Mouse (Mus musculus): ENCODE measurements around the gene Ly6g6f. TPM values are rescaled to one million over a fixed set of nuclear protein-coding genes. Genes with fewer than 3 reads are reported as not detected.
A peak's percentile ranks its signal among the peaks of the same experiment; 100 is the strongest.

Ly6g6f gene
- polyA plus RNA-seq, 1 experiment from 2014 or later: 1.1 TPM

DNA sequence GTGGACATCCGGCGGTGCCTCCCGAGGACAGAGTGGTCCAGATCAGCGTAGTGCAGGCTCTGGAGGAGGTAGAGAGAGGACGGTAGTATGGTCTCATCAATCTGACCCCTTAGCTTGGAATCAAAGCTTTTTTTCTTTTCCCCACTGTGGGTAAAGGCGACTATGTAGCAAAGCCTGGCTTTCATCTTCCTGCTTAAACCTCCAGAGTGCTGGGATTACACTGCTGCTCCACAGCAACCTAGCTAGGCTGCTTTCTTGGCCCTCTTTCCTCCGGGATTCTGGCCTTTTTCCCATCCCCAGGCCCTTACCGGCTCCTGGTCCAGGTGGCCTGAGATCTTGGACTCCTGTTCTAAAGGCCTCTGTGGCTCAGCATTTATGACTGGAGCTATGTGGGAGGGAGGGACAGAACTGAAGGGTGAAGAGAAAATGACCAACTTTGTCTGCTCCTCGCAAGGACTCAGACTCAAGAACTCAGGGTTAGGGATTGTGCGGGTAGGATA, 21.0 kb downstream of the Ly6g6f start:
- Histone ChIP-seq H3K9ac (no peak overlapping the region), H3K36me3 (peaks cover 32% of the 10 kb centered on the region), H3K4me2 (peak overlapping the region; percentile 73), H3K27ac (ENCODE audit: poor library complexity, severe bottlenecking) (no peak overlapping the region), H3K9me3 (replicated peaks) (no peaks in the 10 kb centered on the region), H3K4me1 (replicated peaks) (peaks cover 36% of the 10 kb centered on the region), H3K4me3 (peak overlapping the region; percentile 38), H3K27me3 (replicated peaks) (peaks cover 65% of the 10 kb centered on the region)
- ATAC-seq (ENCODE audit: insufficient number of reproducible peaks, low FRiP score): no peak
- WGBS: 26% methylated on average over 10 of the region's 10 CpGs

DNA sequence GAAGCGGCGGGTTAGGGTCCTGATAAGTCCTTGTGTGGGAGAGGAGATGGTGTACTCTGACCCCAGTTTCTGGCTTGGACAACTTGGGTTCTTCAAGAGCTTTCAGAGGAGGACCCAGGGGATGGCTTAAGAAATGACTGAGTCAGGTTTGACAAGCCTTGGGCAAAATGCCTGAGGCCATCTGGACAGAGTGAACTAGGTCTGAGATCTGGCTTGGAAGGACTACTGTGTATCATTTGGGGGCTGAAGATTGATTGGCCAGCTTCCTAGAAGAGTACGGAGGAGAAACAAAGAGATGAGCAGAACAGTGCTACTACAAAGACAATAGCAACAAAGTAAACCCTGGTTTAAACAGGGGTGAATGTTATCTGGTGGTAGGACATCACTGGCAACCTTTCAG, 21.9 kb downstream of the Ly6g6f start:
- Histone ChIP-seq H3K4me1 (replicated peaks) (peaks cover 39% of the 10 kb centered on the region), H3K9me3 (replicated peaks) (no peaks in the 10 kb centered on the region), H3K27ac (ENCODE audit: poor library complexity, severe bottlenecking) (no peak overlapping the region), H3K4me2 (no peak overlapping the region), H3K4me3 (no peak overlapping the region), H3K9ac (no peak overlapping the region), H3K27me3 (replicated peaks) (peaks cover 57% of the 10 kb centered on the region), H3K36me3 (peaks cover 32% of the 10 kb centered on the region)
- no peak for ATAC-seq (ENCODE audit: insufficient number of reproducible peaks, low FRiP score)
- WGBS: 91% methylated on average over 3 of the region's 3 CpGs

DNA sequence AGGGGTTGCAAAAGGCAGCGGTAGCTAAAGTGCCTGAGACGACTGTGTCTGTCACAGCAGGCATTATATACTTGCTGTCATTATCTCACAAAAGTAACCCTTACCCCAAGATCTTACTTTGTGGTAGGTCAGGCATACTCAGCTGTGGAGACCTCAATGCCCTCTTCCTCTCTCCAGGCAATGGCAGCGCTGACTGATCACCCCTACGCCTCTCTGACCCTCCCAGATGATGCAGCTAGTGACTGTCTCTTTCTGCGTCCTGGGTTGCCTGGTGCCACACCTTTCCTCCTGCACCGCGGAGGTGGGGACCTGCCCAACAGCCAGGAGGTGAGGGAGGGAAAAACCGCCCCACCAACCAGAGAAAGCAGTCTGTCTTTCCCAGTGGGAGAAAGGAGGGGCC, 24.1 kb downstream of the Ly6g6f start:
- peaks cover 42% of the 10 kb centered on the region for H3K4me1 ChIP-seq (replicated peaks)
- no peak overlapping the region for H3K4me3 ChIP-seq
- H3K4me2 ChIP-seq: no peak overlapping the region
- ATAC-seq (ENCODE audit: insufficient number of reproducible peaks, low FRiP score): no peak
- no peak overlapping the region for H3K9ac ChIP-seq
- peaks cover 37% of the 10 kb centered on the region for H3K27me3 ChIP-seq (replicated peaks)
- 80% methylated on average over 8 of the region's 8 CpGs for WGBS
- H3K27ac ChIP-seq (ENCODE audit: poor library complexity, severe bottlenecking): no peak overlapping the region
- H3K36me3 ChIP-seq: peaks cover 52% of the 10 kb centered on the region
- H3K9me3 ChIP-seq (replicated peaks): no peaks in the 10 kb centered on the region

DNA sequence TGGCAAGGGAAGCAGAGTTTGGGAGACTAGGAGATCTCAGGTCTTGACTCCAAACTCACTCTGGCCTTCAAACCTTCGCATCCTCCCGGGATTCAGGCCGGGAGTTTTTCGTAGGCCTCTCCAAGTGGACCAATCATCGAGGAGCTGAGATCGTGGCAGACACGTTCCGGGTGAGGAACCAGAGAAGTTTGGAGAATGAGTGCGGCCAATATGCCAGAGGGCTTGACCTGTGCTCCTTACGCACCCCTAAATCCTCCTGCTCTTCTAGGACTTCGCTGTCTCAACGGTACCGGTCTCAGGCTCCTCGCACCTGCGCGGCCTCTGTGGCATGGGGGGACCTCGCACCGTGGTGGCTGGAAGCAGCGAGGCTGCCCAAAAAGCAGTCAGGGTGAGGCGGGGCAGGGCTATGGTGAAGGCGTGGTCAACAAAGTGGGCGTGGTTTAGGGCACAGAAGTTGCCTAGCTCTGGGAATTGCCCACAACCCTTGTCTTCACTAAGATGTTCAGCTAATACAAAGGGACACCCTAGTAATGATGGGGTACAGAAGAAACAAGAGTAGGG, 24.6 kb downstream of the Ly6g6f start:
- H3K27me3 ChIP-seq (replicated peaks): peaks cover 32% of the 10 kb centered on the region
- H3K4me3 ChIP-seq: peak overlapping the region; percentile 76
- H3K4me1 ChIP-seq (replicated peaks): peaks cover 40% of the 10 kb centered on the region
- ATAC-seq (ENCODE audit: insufficient number of reproducible peaks, low FRiP score): no peak
- H3K9me3 ChIP-seq (replicated peaks): no peaks in the 10 kb centered on the region
- peaks cover 57% of the 10 kb centered on the region for H3K36me3 ChIP-seq
- no peak overlapping the region for H3K27ac ChIP-seq (ENCODE audit: poor library complexity, severe bottlenecking)
- 0 out of 2 replicates have a peak overlapping the region, but pooled peaks have one; percentile 92 for H3K9ac ChIP-seq
- H3K4me2 ChIP-seq: peak overlapping the region; percentile 96
- 61% methylated on average over 22 of the region's 22 CpGs for WGBS

DNA sequence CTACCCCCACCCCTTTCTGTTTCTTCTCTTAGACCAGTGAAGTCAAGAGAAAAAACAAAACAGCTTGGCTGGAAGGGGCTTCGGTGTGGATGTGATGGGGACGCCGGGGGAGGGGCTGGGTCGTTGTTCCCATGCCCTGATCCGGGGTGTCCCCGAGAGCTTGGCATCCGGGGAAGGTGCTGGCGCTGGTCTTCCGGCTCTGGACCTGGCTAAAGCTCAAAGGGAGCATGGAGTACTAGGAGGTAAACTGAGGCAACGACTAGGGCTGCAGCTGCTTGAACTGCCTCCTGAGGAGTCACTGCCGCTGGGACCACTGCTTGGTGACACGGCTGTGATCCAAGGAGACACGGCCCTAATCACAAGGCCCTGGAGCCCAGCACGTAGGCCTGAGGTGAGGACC, 25.3 kb downstream of the Ly6g6f start:
- no peak overlapping the region for H3K27ac ChIP-seq (ENCODE audit: poor library complexity, severe bottlenecking)
- peak overlapping the region; percentile 76 for H3K4me3 ChIP-seq
- H3K9me3 ChIP-seq (replicated peaks): no peaks in the 10 kb centered on the region
- peak overlapping the region; percentile 92 for H3K9ac ChIP-seq
- 28% methylated on average over 14 of the region's 14 CpGs for WGBS
- peaks cover 64% of the 10 kb centered on the region for H3K36me3 ChIP-seq
- peak overlapping the region; percentile 96 for H3K4me2 ChIP-seq
- H3K27me3 ChIP-seq (replicated peaks): peaks cover 24% of the 10 kb centered on the region
- no peak for ATAC-seq (ENCODE audit: insufficient number of reproducible peaks, low FRiP score)
- H3K4me1 ChIP-seq (replicated peaks): peaks cover 34% of the 10 kb centered on the region

DNA sequence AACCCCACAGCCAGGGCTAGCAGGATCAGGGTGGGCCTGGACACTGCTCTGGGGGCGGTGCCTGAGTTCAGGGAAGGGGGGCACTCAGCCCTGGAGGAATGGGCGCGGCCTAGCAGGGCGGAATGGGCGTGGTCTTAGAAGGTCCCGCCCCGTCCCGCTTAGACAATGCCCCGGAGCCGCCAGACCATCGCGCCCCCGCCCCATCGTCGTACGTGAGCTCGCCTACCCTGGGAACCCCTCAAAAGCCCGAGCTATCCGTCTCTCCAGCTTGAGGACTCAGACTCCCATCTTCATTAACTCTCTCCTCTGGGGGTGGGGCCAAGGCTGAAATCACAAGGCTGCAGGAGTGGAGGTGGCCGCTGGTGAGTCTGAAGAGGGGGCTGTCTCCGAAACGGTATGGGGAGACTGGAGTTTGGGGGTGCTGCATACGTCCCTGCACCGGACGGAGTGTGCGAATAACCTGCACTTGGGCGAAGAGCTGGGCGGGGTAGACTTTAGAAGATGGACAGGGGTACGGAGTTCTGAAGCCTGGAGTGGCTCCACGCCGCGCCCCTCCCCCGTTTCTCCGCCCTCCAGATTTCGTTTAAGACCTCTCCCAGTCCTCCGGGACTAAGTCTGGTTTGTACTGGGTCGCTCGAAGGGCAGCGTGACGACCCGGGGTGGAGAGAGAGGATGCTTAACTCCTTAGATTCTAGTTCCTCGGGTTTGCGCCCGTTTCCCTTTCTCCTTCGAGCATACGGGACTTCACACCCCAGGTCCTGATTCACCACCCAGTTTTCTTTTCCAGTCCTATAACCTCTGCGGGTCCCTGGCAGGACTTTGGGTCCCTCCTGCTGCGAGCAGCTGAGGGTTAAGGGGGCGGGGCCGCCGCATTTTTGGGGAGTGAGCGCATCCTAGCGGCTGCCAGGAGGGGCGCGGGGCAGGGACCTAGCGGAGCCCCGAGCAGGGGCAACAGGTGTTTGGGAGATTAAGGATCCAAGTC, 26.2 kb downstream of the Ly6g6f start, which contains the start of gene Ddah2:
Gene Ddah2 (plus strand): TSS at position 125 of the 982 bp plus-strand sequence.
- Histone ChIP-seq H3K9me3 (replicated peaks) (no peaks in the 10 kb centered on the region; the same call in 1 of the 2 replicates), H3K4me1 (replicated peaks) (peaks cover 28% of the 10 kb centered on the region), H3K27me3 (replicated peaks) (peaks cover 16% of the 10 kb centered on the region), H3K4me3 (peak within 1 kb of the TSS; percentile 76), H3K27ac (ENCODE audit: poor library complexity, severe bottlenecking) (peak within 1 kb of the TSS; percentile 95), H3K9ac (peak within 1 kb of the TSS; percentile 92), H3K36me3 (peaks cover 72% of the 10 kb centered on the region), H3K4me2 (peak within 1 kb of the TSS; percentile 96)
- peak; percentile 95 for ATAC-seq (ENCODE audit: insufficient number of reproducible peaks, low FRiP score)
- under 1% methylated on average over 57 of the region's 57 CpGs for WGBS

DNA sequence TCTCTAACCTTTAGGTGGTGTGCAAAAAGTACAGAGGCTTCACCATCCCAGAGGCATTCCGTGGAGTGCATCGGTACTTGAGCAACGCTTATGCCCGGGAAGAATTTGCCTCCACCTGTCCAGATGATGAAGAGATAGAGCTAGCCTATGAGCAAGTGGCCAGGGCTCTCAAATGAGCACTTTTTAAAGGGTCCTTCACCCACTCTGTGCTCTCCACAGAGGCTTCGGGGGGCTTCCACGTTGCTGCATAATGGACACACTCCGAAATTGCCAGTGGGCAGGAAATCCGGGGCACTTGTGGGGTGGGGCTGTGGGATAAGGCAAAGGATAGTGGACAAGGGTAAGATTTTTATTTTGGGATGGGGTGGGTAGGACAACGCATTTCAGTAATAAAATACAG, 27.1 kb downstream of the Ly6g6f start:
- H3K27ac ChIP-seq (ENCODE audit: poor library complexity, severe bottlenecking): peak overlapping the region; percentile 95
- H3K4me2 ChIP-seq: peak overlapping the region; percentile 96
- peaks cover 80% of the 10 kb centered on the region for H3K36me3 ChIP-seq
- peaks cover 25% of the 10 kb centered on the region for H3K4me1 ChIP-seq (replicated peaks)
- no peak for ATAC-seq (ENCODE audit: insufficient number of reproducible peaks, low FRiP score)
- 0 out of 2 replicates have a peak overlapping the region, but pooled peaks have one; percentile 76 for H3K4me3 ChIP-seq
- no peaks in the 10 kb centered on the region; the same call in 1 of the 2 replicates for H3K9me3 ChIP-seq (replicated peaks)
- 63% methylated on average over 9 of the region's 9 CpGs for whole genome bisulfite sequencing
- H3K9ac ChIP-seq: 0 out of 2 replicates have a peak overlapping the region, but pooled peaks have one; percentile 3
- H3K27me3 ChIP-seq (replicated peaks): peaks cover 7% of the 10 kb centered on the region; the same call in 1 of the 2 replicates

DNA sequence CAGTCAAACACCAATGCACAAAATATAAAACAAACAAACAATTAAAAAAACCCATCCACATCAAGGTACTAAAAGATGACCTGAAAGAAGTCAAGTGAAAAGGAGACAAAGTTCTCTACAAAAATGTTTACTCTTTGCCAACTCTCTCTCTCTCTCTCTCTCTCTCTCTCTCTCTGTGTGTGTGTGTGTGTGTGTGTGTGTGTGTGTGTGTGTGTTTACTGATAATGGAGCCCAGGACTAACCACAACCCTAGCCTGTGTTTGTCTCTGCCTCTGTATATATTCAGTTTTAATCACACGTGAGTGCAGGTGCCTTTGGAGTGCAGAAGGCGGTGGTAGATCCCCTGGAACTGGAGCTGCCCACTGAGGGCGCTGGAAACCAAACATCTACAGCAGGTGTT, 28.3 kb downstream of the Ly6g6f start:
- Histone ChIP-seq H3K9me3 (replicated peaks) (no peaks in the 10 kb centered on the region; the same call in 1 of the 2 replicates), H3K36me3 (peaks cover 79% of the 10 kb centered on the region), H3K27me3 (replicated peaks) (no peaks in the 10 kb centered on the region), H3K4me1 (replicated peaks) (peaks cover 35% of the 10 kb centered on the region), H3K4me2 (no peak overlapping the region), H3K27ac (ENCODE audit: poor library complexity, severe bottlenecking) (no peak overlapping the region), H3K9ac (peak overlapping the region; percentile 8; the same call in 1 of the 2 replicates), H3K4me3 (no peak overlapping the region)
- WGBS: 74% methylated on average over 3 of the region's 3 CpGs
- ATAC-seq (ENCODE audit: insufficient number of reproducible peaks, low FRiP score): no peak

DNA sequence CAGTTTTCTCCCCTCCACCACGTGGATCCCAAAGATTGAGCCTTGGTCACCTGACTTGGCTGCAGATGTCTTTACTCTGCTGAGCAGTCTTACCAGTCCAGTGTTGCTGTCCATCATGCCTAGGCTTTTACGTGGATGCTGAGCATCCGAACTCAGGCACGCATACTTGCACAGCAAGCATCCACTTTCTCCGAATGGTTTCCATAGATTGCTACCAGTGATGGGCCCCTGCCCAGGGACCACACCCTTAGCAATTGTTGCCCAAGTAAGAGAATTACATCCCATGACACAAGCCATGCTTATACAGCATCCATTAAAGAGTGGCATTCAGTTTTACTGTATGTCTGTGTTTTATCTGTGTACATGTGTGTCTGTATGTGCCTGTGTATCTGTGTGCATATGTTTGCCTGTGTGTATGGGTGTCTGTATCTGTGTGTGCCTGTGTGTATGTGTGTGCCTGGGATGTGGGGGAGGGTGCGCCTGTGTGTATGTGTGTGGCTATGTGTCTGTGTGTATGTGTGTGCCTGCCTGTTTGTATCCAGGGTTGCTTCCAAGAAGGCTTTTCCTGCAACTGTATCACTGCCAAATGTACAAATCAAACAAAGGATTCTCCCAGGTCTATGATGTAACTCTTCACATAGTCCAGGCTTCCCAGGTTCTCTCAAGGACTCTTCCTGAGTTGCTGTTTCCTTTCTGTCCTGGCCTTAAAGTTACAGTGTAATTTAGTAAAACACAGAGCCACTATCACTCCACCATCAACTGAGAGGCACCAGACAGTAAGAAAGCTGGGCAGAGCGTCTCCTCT, 29.5 kb downstream of the Ly6g6f start:
- Histone ChIP-seq H3K9me3 (replicated peaks) (no peaks in the 10 kb centered on the region; the same call in 1 of the 2 replicates), H3K36me3 (peaks cover 69% of the 10 kb centered on the region), H3K27ac (ENCODE audit: poor library complexity, severe bottlenecking) (no peak overlapping the region), H3K27me3 (replicated peaks) (no peaks in the 10 kb centered on the region), H3K9ac (no peak overlapping the region), H3K4me1 (replicated peaks) (peaks cover 37% of the 10 kb centered on the region), H3K4me2 (no peak overlapping the region), H3K4me3 (no peak overlapping the region)
- ATAC-seq (ENCODE audit: insufficient number of reproducible peaks, low FRiP score): no peak
- WGBS: 86% methylated on average over 7 of the region's 7 CpGs

DNA sequence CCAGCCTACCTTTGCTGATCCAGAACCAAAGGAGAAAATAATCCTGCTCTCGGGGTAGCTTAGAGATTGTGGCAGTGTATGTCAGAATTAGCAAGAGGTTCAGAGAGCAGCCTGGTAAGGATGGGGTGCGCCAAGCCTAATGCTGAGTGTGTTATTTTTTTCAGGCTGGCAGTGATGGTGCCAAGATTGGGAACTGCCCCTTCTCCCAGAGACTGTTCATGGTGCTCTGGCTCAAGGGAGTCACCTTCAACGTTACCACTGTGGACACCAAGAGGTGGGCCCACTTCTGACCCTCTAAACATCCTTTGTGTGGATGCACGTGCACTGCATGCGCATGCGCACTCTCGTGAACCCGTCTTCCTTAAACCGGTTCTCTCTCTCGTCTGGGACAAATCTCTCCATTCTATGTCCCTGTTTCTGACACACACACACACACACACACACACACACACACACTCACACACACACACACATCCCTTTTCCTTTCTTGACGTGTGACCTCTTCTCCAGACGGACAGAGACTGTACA, 33.1 kb downstream of the Ly6g6f start:
- peak overlapping the region; percentile 94 for H3K9ac ChIP-seq
- H3K4me1 ChIP-seq (replicated peaks): peaks cover 41% of the 10 kb centered on the region
- ATAC-seq (ENCODE audit: insufficient number of reproducible peaks, low FRiP score): no peak
- H3K4me3 ChIP-seq: peak overlapping the region; percentile 75
- H3K27me3 ChIP-seq (replicated peaks): no peaks in the 10 kb centered on the region
- peak overlapping the region; percentile 88 for H3K4me2 ChIP-seq
- peaks cover 48% of the 10 kb centered on the region for H3K36me3 ChIP-seq
- 68% methylated on average over 12 of the region's 12 CpGs for WGBS
- peak overlapping the region; percentile 99 for H3K27ac ChIP-seq (ENCODE audit: poor library complexity, severe bottlenecking)
- H3K9me3 ChIP-seq (replicated peaks): no peaks in the 10 kb centered on the region; the same call in 1 of the 2 replicates
